Mouse (Mus musculus) fibroblast of lung, adult 2 months (primary cell): Measurements from ENCODE around the gene Adamts6.
A peak's percentile ranks its signal among the peaks of the same experiment; 100 is the strongest.

Experiments
- DNase-seq: peaks from one replicate; pipeline ENCODE4 v3.0.0-alpha.2; 2011; ENCODE audit warnings: low read depth

The Adamts6 gene

GRCm38 (mm10) chr13:104460287-104460686, 172.7 kb downstream of the Adamts6 start:
- no peak for DNase-seq

GRCm38 (mm10) chr13:104468061-104468460, 180.4 kb downstream of the Adamts6 start:
- no peak for DNase-seq

GRCm38 (mm10) chr13:104476285-104476956, 188.8 kb downstream of the Adamts6 start:
- no peak for DNase-seq

- no peak for DNase-seq
Observed at GRCm38 (mm10) chr13:104482426-104483089, 194.9 kb downstream of the Adamts6 start.

- no peak for DNase-seq
Observed at GRCm38 (mm10) chr13:104483111-104483722, 195.6 kb downstream of the Adamts6 start.

- no peak for DNase-seq
Observed at GRCm38 (mm10) chr13:104491046-104491811, 203.6 kb downstream of the Adamts6 start.

- DNase-seq, result no peak
Observed at GRCm38 (mm10) chr13:104493466-104493993, 205.9 kb downstream of the Adamts6 start.

- DNase-seq, result no peak
Observed at GRCm38 (mm10) chr13:104494200-104494873, 206.7 kb downstream of the Adamts6 start.

GRCm38 (mm10) chr13:104497592-104497991, 210.0 kb downstream of the Adamts6 start:
- DNase-seq, result no peak

GRCm38 (mm10) chr13:104498669-104499068, 211.0 kb downstream of the Adamts6 start:
- DNase-seq, result no peak

GRCm38 (mm10) chr13:104499116-104500040, 211.7 kb downstream of the Adamts6 start:
- DNase-seq, result peak; percentile 94

- no peak for DNase-seq
Observed at GRCm38 (mm10) chr13:104502406-104502805, 214.8 kb downstream of the Adamts6 start.

GRCm38 (mm10) chr13:104504043-104504442, 216.4 kb downstream of the Adamts6 start:
- DNase-seq, result no peak

GRCm38 (mm10) chr13:104506165-104506875, 218.7 kb downstream of the Adamts6 start:
- DNase-seq, result no peak

- DNase-seq, result no peak
Observed at GRCm38 (mm10) chr13:104507671-104508070, 220.0 kb downstream of the Adamts6 start.

GRCm38 (mm10) chr13:104509561-104510493, 222.2 kb downstream of the Adamts6 start:
- DNase-seq, result no peak

GRCm38 (mm10) chr13:104510766-104511165, 223.1 kb downstream of the Adamts6 start:
- DNase-seq, result peak; percentile 68

- no peak for DNase-seq
Observed at GRCm38 (mm10) chr13:104515054-104515453, 227.4 kb downstream of the Adamts6 start.

GRCm38 (mm10) chr13:104516146-104516545, 228.5 kb downstream of the Adamts6 start:
- DNase-seq, result no peak
